Comparison of ENCODE assay signal across 25 mouse cellular contexts in the genomic region with DNA sequence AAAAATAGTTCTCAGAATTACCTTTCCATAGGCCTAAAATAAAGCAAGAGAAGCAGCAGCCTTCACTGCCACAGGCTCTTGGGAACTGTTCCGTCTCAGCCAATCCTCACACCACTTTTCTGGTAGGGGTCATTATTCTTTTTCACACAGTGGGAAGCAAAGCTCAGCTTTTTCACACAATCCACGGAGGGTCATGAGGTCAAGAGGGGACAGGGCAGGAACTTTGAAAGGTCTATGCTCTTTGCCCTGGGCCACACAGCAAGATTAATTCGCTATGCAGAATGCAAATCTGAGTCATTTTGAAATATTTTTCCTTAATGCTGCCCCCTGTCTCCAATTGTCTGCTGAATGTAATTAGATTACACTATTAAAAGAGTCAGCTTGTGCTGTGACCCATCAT.
DNase-seq lines count a peak whose midpoint lies in the region; ATAC-seq lines count a peak whose summit lies in the region.
"Had no signal": no experiment of that assay in that cellular context is flagged by ENCODE, and none has a peak within 500 bp of the region (broad histone marks: within the 10 kb centered on the region; RNA-seq: fewer than 3 reads in every experiment).

No protein-coding gene starts in this region.

- no peaks in the 10 kb centered on the region for H3K36me3 ChIP-seq in midbrain, embryonic 11.5 days (ENCODE audit: control insufficient read depth, insufficient read depth, low read length)
- H3K36me3 ChIP-seq in midbrain, embryonic 15.5 days (replicated peaks) = no peaks in the 10 kb centered on the region
- H3K36me3 ChIP-seq: embryonic facial prominence, embryonic 13.5 days; forebrain, embryonic 10.5 days; heart, embryonic 13.5 days; limb, embryonic 12.5 days; liver, embryonic 15.5 days; midbrain, embryonic 13.5 days had no signal

- ATAC-seq in midbrain, embryonic 11.5 days (ENCODE audit: low FRiP score) = peak; percentile 52; the same call in 1 of the 2 replicates
- no peak for ATAC-seq in midbrain, embryonic 15.5 days (replicated peaks)
- ATAC-seq: CD4-positive, CD25-positive, alpha-beta regulatory T cell, adult 4 months; forebrain, postnatal 0 days; intestine, embryonic 16.5 days; midbrain, embryonic 13.5 days had no signal

- DNase-seq in kidney, postnatal 10 days = peak; percentile 16
- no peak for DNase-seq in kidney, adult 8-10 months
- DNase-seq in midbrain, embryonic 11.5 days (ENCODE audit: low spot score, missing footprints) = no peak
- DNase-seq in embryo, embryonic 11 days = peak; percentile 46
- no peak for DNase-seq in heart, adult 18-20 months
- no peak for DNase-seq in left cerebral cortex, postnatal 14 days (ENCODE audit: low spot score in 2 of 2)
- DNase-seq: adrenal gland, postnatal 25 days; cerebellum, adult 18-20 months; cerebellum, postnatal 10 days; forebrain, postnatal 0 days; heart, postnatal 10 days; kidney, adult 9 months; kidney, postnatal 14 days; layer of hippocampus, adult 9-11 months; lung, postnatal 10 days; thymus, postnatal 4 days had no signal

- no peak overlapping the region for H3K27ac ChIP-seq in midbrain, embryonic 11.5 days (ENCODE audit: low read depth, low read length)
- no peak overlapping the region for H3K27ac ChIP-seq in midbrain, embryonic 15.5 days
- H3K27ac ChIP-seq: embryonic facial prominence, embryonic 13.5 days; forebrain, embryonic 10.5 days; heart, embryonic 13.5 days; limb, embryonic 12.5 days; liver, embryonic 15.5 days; midbrain, embryonic 13.5 days had no signal

- peaks cover 2% of the 10 kb centered on the region; the same call in 1 of the 2 replicates for H3K27me3 ChIP-seq in midbrain, embryonic 11.5 days (ENCODE audit: control insufficient read depth, insufficient read depth, low read length)
- H3K27me3 ChIP-seq in midbrain, embryonic 15.5 days (replicated peaks) = no peaks in the 10 kb centered on the region
- H3K27me3 ChIP-seq: embryonic facial prominence, embryonic 13.5 days; heart, embryonic 13.5 days; limb, embryonic 12.5 days; liver, embryonic 15.5 days had no signal

- H3K4me1 ChIP-seq in midbrain, embryonic 11.5 days (ENCODE audit: control insufficient read depth, insufficient read depth, low read length) = peaks cover 3% of the 10 kb centered on the region; the same call in 1 of the 2 replicates
- no peaks in the 10 kb centered on the region for H3K4me1 ChIP-seq in midbrain, embryonic 15.5 days
- H3K4me1 ChIP-seq: embryonic facial prominence, embryonic 13.5 days; heart, embryonic 13.5 days; limb, embryonic 12.5 days; liver, embryonic 15.5 days; midbrain, embryonic 13.5 days had no signal

- no peak overlapping the region for H3K4me3 ChIP-seq in midbrain, embryonic 11.5 days (ENCODE audit: low read depth, low read length)
- no peak overlapping the region for H3K4me3 ChIP-seq in midbrain, embryonic 15.5 days
- H3K4me3 ChIP-seq: embryonic facial prominence, embryonic 13.5 days; forebrain, embryonic 10.5 days; heart, embryonic 13.5 days; limb, embryonic 12.5 days; liver, embryonic 15.5 days; midbrain, embryonic 13.5 days had no signal

- intact Hi-C loops in left cerebral cortex, postnatal 14 days (cut with DNase I) = no loop called here

- 4% methylated on average over 3 of the region's 3 CpGs for WGBS in midbrain, embryonic 11.5 days
- WGBS in midbrain, embryonic 15.5 days = 9% methylated on average over 3 of the region's 3 CpGs

- no peaks in the 10 kb centered on the region for H3K9me3 ChIP-seq in midbrain, embryonic 11.5 days (ENCODE audit: control insufficient read depth, low read length)
- no peaks in the 10 kb centered on the region for H3K9me3 ChIP-seq in midbrain, embryonic 15.5 days
- H3K9me3 ChIP-seq: embryonic facial prominence, embryonic 13.5 days; forebrain, embryonic 10.5 days; heart, embryonic 13.5 days; limb, embryonic 12.5 days; liver, embryonic 15.5 days; midbrain, embryonic 13.5 days had no signal

- H3K4me2 ChIP-seq in midbrain, embryonic 11.5 days = no peak overlapping the region
- no peak overlapping the region for H3K4me2 ChIP-seq in midbrain, embryonic 15.5 days
- H3K4me2 ChIP-seq: embryonic facial prominence, embryonic 13.5 days; heart, embryonic 13.5 days; limb, embryonic 12.5 days; liver, embryonic 15.5 days; midbrain, embryonic 13.5 days had no signal

- no peak overlapping the region for H3K9ac ChIP-seq in midbrain, embryonic 11.5 days (ENCODE audit: low read length)
- H3K9ac ChIP-seq in midbrain, embryonic 15.5 days = no peak overlapping the region
- H3K9ac ChIP-seq: embryonic facial prominence, embryonic 13.5 days; forebrain, postnatal 0 days; heart, embryonic 13.5 days; limb, embryonic 12.5 days; liver, embryonic 15.5 days; midbrain, embryonic 13.5 days had no signal

Comparison
In these comparisons a context has a peak if more than half of its experiments do, and no peak if none do; other contexts are left out.
1. DNase-seq: peak in kidney, postnatal 10 days (single experiment) and embryo, embryonic 11 days (single experiment); none in kidney, adult 8-10 months (0 of 2), midbrain, embryonic 11.5 days (single experiment), heart, adult 18-20 months (0 of 2) and left cerebral cortex, postnatal 14 days (0 of 2).